Mouse (Mus musculus): ENCODE measurements around the gene Dnah17.

- TF ChIP-seq EP300 (IDR thresholded peaks at IDR 0.05; ENCODE audit: low read depth) (no peak), CTCF (IDR thresholded peaks at IDR 0.05; ENCODE audit: low read depth) (no peak)
These were observed 80.8 kb downstream of the Dnah17 start for GRCm38 (mm10) chr11:118049641-118050040.

All from liver, postnatal 0 days (tissue).